Mouse (Mus musculus) heart, postnatal 0 days (tissue): ENCODE results near the gene Dnajc3. TPM values are rescaled to one million over a fixed set of nuclear protein-coding genes. Genes with fewer than 3 reads are reported as not detected.

Experiments
- ATAC-seq: fragments of 200-750 bp; cut with Nextera tagmentation; 2 replicates; pipeline ENCODE4 v1.8.0; 2017; ENCODE audit warnings: low read depth, moderate number of reproducible peaks, moderate library complexity; ENCODE audit not compliant: insufficient read depth
- DNase-seq: peaks from one replicate; pipeline ENCODE4 v3.0.0-alpha.2; 2016; ENCODE audit warnings: low spot score
- H3K27ac ChIP-seq: fragments of 300-500 bp; sonication (generic); 2 replicates; pipeline ENCODE4 v1.5.1; 2014; ENCODE audit warnings: low read depth, mild to moderate bottlenecking
- H3K27me3 ChIP-seq: fragments of 300-500 bp; sonication (generic); 2 replicates; pipeline ENCODE4 v1.6.1; 2014; ENCODE audit warnings: low read length, mixed read lengths; ENCODE audit not compliant: control insufficient read depth, insufficient read depth
- H3K36me3 ChIP-seq: fragments of 300-500 bp; sonication (generic); replicated peaks from 2 replicates; pipeline ENCODE4 v1.6.1; 2014; ENCODE audit warnings: low read length, mixed read lengths; ENCODE audit not compliant: control insufficient read depth, insufficient read depth
- H3K4me1 ChIP-seq: fragments of 300-500 bp; sonication (generic); 2 replicates; pipeline ENCODE4 v1.6.1; 2014; ENCODE audit warnings: antibody characterized with exemption; ENCODE audit not compliant: control insufficient read depth, insufficient read depth
- H3K4me2 ChIP-seq: fragments of 300-500 bp; sonication (generic); 2 replicates; pipeline ENCODE4 v1.6.1; 2014; ENCODE audit warnings: low read depth, mild to moderate bottlenecking, low read length, moderate library complexity
- H3K4me3 ChIP-seq: fragments of 300-500 bp; sonication (generic); 2 replicates; pipeline ENCODE4 v1.5.1; 2014; ENCODE audit warnings: low read depth, low read length
- H3K9ac ChIP-seq: fragments of 300-500 bp; sonication (generic); replicated peaks from 2 replicates; pipeline ENCODE4 v1.6.1; 2014; ENCODE audit warnings: low read depth, low read length, mixed read lengths
- H3K9me3 ChIP-seq: fragments of 300-500 bp; sonication (generic); replicated peaks from 2 replicates; pipeline ENCODE4 v1.6.1; 2016; ENCODE audit warnings: low read length; ENCODE audit not compliant: control insufficient read depth
- CTCF ChIP-seq: IDR thresholded peaks from 2 replicates; pipeline ENCODE4 v1.5.1; 2016; ENCODE audit warnings: antibody characterized with exemption, control low read depth, low read depth
- EP300 ChIP-seq: IDR thresholded peaks from 2 replicates; pipeline ENCODE4 v1.6.1; 2016; ENCODE audit warnings: antibody characterized with exemption, low read depth
- WGBS: fragments of 180-500 bp; shearing (Covaris S2); extraction: QIAGEN DNeasy Blood & Tissue Kit; methylation state at CpG from one replicate; pipeline ENCODE4 v1.1.7; 2014; 5-methylcytosine and 5-hydroxymethylcytosine counted together
- polyA plus RNA-seq: library from polyadenylated mRNA; unstranded; fragments of >200 nt; fragmentation: Nextera tagmentation; extraction: Ambion mirVana; gene quantifications from 2 replicates; pipeline ENCODE4 v1.2.1, GENCODE M21; 2015
- total RNA-seq: library from RNA; depleted of rRNA; stranded (reverse); fragments of >200 nt; gene quantifications from 2 replicates; pipeline ENCODE4 v1.2.3, GENCODE M21; 2014; ENCODE audit warnings: low replicate concordance; rRNA removed

Gene Dnajc3
- total RNA-seq, result 15.6 and 19.7 TPM in 2 replicates
- 17.2 and 19.8 TPM in 2 replicates for polyA plus RNA-seq

GRCm38 (mm10) chr14:118937533-118938492 lies at the start of gene Dnajc3:
Gene Dnajc3, plus strand, starts transcription at chr14:118937976.
- Histone ChIP-seq H3K36me3 (no peaks in the 10 kb centered on the region), H3K27me3 (no peaks in the 10 kb centered on the region), H3K4me2 (peak within 1 kb of the TSS; percentile 74), H3K4me3 (peak within 1 kb of the TSS; percentile 99), H3K27ac (peak within 1 kb of the TSS; percentile 97), H3K9ac (peak within 1 kb of the TSS; percentile 100), H3K9me3 (no peaks in the 10 kb centered on the region), H3K4me1 (peaks cover 17% of the 10 kb centered on the region)
- TF ChIP-seq CTCF (no peak), EP300 (no peak; the same call in 1 of the 2 replicates)
- WGBS, result under 1% methylated on average over 122 of the region's 124 CpGs
- ATAC-seq, result peak; percentile 99
- peak; percentile 99 for DNase-seq

GRCm38 (mm10) chr14:118890101-118890500 lies 47.7 kb upstream of the Dnajc3 start:
- WGBS, result 85% methylated on average over 4 of the region's 4 CpGs
- Histone ChIP-seq H3K27me3 (no peaks in the 10 kb centered on the region), H3K4me3 (no peak overlapping the region), H3K9ac (no peak overlapping the region), H3K4me1 (no peaks in the 10 kb centered on the region), H3K9me3 (no peaks in the 10 kb centered on the region), H3K4me2 (no peak overlapping the region), H3K27ac (no peak overlapping the region), H3K36me3 (no peaks in the 10 kb centered on the region)
- ATAC-seq (no peak), DNase-seq (no peak)
- TF ChIP-seq CTCF (no peak), EP300 (no peak)

GRCm38 (mm10) chr14:118895228-118895627 lies 42.5 kb upstream of the Dnajc3 start:
- no peaks in the 10 kb centered on the region for H3K4me1 ChIP-seq
- TF ChIP-seq CTCF, result no peak
- TF ChIP-seq EP300, result no peak
- DNase-seq (no peak), ATAC-seq (no peak)
- no peaks in the 10 kb centered on the region for H3K9me3 ChIP-seq
- H3K4me3 ChIP-seq, result no peak overlapping the region
- 83% methylated on average over 7 of the region's 7 CpGs for WGBS
- H3K36me3 ChIP-seq, result no peaks in the 10 kb centered on the region
- no peak overlapping the region for H3K9ac ChIP-seq
- H3K4me2 ChIP-seq, result no peak overlapping the region
- H3K27me3 ChIP-seq, result no peaks in the 10 kb centered on the region
- H3K27ac ChIP-seq, result no peak overlapping the region

GRCm38 (mm10) chr14:118895655-118896054 lies 42.1 kb upstream of the Dnajc3 start:
- Histone ChIP-seq H3K9ac (no peak overlapping the region), H3K9me3 (no peaks in the 10 kb centered on the region), H3K27me3 (no peaks in the 10 kb centered on the region), H3K4me2 (no peak overlapping the region), H3K27ac (no peak overlapping the region), H3K4me3 (no peak overlapping the region), H3K4me1 (no peaks in the 10 kb centered on the region), H3K36me3 (no peaks in the 10 kb centered on the region)
- DNase-seq, result no peak
- ATAC-seq, result no peak
- WGBS, result 88% methylated on average over 10 of the region's 10 CpGs
- TF ChIP-seq EP300, result no peak
- no peak for TF ChIP-seq CTCF

- H3K9me3 ChIP-seq, result no peaks in the 10 kb centered on the region
- no peaks in the 10 kb centered on the region for H3K4me1 ChIP-seq
- H3K4me3 ChIP-seq, result no peak overlapping the region
- no peak overlapping the region for H3K4me2 ChIP-seq
- H3K36me3 ChIP-seq, result no peaks in the 10 kb centered on the region
- H3K27ac ChIP-seq, result no peak overlapping the region
- H3K9ac ChIP-seq, result no peak overlapping the region
- no peak for ATAC-seq
- no peak for TF ChIP-seq EP300
- no peak for TF ChIP-seq CTCF
- 80% methylated on average over 11 of the region's 11 CpGs for WGBS
- H3K27me3 ChIP-seq, result no peaks in the 10 kb centered on the region
- DNase-seq, result no peak
Measured at GRCm38 (mm10) chr14:118899940-118900339, 37.8 kb upstream of the Dnajc3 start.
